Mouse (Mus musculus): ENCODE data around the gene Pkd1.

Pkd1 gene

DNA sequence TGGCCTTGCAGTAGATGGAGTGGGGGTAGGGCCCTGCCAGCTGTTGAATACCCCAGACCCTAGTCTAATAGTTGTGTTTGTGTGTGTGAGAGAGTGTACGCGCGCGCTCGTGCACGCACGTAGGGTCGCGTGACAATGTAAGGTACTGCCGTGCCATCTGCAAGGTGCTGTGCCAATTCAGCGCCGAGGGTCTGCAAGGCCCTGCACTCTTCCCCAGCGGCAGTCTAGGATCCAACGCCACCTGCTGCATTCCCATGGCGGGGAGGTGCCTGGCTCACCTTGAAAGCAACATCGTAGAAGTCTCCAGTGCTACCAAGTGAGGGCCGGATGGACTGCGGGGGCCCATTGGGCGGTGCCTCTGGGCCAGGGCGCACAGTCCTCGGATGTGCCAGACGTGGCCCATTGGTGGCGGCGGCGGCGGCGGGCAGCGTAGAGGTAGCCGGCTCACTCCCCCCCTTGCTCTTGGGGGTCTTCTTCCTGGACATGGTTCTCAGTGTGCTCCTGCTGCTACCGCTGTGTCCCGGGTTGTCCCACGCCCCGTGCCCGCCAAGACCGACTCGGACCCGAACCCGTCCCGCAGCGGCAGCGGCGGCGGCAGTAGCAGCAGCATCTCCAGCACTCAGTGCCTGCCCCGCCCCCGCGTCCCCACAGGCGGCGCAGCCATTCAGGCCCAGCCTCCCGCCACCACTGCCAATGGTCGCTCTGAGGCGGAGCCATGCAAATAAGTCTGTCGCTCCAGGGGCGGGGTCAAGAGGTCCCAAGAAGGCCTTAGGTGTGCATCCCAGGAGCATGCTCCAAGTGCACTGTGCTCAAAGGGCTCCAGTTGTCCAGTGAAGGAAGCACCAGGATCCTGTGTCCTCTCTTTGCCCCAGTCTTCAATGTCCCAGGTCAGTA lies 16.3 kb upstream of the Pkd1 start:
- DNase-seq: peak; percentile 86 to 88

DNA sequence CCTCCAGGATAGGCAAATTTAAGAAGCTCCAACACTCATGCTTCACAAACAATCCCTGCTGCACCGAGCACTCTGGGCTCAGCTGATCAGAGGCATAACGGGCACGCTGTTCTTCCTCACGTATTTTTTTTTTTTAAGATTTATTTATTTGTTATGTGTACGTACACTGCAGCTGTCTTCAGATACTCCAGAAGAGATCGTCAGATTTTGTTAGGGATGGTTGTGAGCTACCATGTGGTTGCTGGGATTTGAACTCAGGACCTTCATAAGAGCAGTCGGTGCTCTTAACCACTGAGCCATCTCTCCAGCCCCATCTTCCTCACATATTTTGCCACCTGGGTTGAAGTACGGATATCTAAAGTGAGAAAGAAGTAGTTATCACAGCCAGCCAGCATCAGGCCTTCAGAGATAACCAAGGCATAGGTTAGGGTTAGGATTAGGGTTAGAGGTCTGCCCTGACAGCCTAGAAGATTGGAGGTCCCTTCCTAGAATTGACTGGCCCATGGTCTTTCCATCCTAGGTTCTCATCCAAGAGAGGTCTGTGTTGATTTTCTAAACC lies 15.4 kb upstream of the Pkd1 start, which contains the start of gene Rab26:
Gene Rab26, minus strand, starts transcription at position 51 of the 559 bp plus-strand sequence.
- no peak for DNase-seq

DNA sequence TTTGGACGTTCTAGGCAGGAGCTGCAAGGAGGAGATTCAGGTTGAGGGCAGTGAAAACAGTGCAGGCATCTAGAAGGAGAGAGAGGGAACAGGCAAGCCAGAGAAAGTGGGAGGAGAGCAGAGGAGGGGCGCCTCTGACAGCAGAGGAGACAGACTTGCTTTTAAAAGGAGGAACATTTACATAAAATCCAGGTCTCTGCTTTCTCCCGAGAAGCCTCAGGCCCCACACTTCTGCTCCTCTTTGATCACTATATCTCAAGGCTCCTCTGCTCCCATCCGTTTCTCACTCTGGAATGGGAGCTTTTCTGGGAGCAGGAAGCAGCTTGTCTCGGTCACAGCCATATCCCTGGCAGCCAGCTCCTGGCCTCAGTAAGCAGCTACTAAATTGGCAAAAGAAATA lies 14.3 kb upstream of the Pkd1 start:
- DNase-seq: no peak

DNA sequence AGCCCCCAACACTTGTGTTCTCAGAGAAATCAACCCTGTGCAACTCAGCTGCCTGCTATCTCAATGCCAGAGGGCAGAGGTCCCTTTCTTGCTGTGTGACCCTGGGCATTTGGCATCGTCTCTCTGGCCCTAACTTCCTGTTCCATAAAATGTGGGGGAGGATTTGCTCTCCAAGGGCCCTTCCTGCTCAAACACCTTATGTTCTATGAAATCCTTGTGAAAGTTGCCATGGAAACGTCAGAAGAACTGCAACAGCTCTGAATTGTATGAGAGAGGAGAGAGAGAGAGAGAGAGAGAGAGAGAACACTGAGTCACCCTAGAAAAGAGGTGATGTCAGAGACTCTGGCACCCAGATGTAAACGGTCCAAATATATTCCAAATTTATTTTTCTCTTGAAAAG lies 12.1 kb upstream of the Pkd1 start:
- no peak for DNase-seq

DNA sequence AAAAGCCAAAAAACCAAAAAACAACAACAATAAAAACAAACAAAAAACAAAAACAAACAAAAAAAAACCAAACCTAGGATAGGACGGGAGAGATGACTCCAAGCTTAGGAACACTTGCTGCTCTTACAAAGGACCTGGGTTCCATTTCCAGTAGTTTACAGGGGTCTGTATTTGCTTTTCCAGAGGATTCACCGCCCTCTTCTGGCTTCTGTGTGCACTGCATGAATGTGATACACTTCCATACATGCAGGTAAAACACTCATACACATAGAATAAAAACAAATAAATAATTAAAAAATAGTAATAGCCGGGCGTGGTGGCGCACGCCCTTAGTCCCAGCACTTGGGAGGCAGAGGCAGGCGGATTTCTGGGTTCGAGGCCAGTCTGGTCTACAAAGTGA lies 10.7 kb upstream of the Pkd1 start:
- DNase-seq: peak; percentile 75 to 80

DNA sequence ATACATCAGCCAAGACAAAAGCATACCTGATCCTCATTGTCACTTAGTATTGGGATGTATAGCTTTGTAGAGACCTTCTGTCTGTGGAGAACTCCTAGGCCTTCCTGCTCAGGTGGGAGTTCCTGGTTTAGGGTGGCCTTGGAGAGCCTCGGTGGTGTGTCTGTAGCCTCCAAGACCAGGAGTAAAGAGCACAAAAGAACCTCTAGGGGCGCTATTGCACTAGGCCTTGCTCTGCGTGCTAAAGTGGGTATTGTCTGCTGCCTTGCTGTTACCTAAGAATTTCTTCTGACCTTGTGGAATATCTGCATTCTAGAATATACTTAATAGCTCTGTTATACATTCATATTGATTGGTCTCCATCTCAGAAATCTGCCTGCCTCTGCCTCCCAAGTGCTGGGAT lies 9.3 kb upstream of the Pkd1 start:
- peak; percentile 64 to 69 for DNase-seq

DNA sequence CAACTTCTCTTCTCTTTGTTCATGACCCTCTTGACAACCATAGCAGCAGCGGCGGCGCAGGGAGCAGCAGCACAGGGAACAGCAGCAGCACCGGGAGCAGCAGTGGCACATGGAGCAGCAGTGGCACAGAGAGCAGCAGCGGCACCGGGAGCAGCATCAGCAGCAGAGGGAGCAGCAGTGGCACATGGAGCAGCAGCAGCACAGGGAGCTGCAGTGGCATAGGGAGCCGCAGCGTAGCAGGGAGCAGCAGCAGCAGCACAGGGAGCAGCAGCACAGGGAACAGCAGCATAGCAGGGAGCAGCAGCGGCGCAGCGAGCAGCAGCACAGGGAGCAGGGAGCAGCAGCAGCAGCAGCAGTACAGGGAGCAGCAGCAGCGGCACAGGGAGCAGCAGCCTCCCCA lies 5.0 kb upstream of the Pkd1 start:
- no peak for DNase-seq

DNA sequence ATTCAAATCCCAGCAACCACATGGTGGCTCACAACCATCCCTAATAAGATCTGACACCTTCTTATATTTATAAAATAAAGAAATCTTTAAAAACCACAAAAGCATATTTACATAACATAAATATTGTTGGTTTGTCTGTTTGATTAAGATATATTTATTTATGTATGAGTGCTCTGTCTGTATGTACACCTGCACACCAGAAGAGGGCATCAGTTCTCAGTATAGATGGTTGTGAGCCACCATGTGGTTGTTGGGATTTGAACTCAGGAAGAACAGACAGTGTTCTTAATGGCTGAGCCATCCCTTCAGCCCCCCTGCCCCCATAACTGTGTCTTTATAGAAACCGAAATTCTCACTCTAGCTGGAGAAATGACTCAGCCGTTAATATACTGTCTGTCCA lies 4.4 kb upstream of the Pkd1 start:
- DNase-seq: no peak

DNA sequence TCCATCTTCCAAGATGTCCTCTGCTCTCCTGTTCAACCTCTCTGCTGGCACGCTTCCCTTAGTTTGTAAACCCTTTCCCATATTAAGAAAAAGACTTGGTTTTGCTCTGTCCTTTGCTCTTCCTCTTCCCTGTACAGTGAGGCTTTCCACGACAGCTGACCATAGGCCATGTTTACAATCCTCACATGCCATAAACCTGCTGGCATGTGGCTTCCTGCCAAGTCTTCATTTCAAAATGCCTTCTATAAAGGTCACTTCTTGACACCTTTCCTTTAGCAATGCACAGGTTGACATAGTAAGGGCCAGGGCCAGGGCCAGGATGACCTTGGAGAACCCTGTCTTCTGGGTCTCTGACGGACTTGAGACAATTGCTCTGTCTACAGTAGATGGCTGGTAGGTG lies 3.4 kb upstream of the Pkd1 start:
- DNase-seq: no peak

DNA sequence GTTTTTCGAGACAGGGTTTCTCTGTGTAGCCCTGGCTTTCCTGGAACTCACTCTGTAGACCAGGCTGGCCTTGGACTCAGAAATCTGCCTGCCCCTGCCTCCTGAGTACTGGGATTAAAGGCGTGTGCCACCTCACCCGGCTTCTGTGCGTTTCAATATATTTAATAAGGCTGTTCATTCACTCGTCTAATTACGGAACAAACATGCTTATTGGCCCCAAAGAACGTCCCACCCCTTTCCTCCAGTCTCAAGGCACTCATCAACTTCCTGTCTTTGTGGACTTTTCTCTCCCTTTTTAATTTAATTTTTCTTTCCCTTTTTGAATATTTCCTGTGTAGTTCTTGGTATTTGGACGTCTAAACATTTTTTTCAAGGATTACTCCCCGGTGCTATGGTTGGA lies 1.2 kb upstream of the Pkd1 start:
- DNase-seq: no peak

DNA sequence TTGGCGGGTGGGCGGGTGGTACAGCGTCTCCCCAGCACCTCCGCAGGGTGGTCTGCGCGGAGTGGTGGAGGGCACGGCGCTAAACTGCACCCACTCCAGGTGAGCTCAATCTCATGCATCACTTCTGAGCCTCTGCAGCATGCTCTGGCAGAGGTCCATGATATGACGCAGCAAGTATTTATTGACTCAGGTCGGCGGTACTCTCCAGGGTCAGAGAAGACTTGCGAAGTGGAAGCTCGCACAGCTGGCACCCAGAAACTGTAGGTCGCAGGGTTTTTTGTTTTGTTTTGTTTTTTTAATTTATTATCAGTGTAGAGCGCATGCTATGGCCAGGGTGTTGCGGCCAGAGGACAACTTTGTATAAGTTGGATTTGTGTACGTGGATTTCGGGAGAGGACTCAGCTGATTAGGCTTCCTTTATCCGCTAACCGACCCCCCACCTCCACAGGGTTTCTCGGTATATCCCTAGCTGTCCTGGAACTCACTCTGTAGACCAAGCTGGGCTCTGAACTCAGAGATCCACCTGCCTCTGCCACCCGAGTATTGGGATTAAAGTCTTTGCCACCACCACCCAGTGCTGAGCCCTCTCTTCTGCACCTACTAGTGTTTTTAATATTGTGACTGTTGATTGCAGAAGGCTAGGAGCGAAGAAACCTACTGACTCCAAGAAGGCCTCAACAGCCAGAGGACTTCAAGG lies 565 bp upstream of the Pkd1 start:
- peak; percentile 63 to 69 for DNase-seq

DNA sequence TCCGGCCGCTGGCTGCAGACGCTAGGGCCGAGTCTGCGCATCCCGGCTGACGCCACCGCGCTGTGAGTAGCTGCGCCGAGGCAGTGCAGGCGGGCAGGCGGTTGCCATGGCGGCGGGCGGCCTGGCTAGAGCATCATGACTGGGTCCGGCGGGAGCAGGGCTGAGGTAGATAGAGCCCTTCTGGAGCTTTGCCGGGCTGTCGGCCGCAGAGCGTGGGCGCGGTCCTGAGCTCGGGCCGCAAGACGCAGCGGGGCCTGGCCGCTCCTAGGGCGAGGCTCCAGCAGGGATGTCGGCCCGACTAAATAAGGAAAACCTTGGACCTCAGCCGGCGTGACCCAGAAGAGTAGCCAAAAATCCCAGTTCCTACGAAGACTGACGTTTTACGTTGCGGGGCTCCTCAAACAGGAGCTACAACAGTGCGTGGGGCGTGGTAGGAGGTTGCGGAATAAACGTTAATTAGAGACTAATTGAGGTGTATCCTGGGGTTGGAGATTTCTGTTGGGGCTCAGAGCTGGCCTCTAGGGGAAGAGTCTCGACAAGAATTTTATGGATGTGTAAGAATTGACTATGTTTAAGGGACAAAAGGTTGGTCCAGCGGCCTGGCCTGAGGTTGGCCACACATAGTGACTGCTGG lies 899 bp downstream of the Pkd1 start:
- peak; percentile 88 for DNase-seq

DNA sequence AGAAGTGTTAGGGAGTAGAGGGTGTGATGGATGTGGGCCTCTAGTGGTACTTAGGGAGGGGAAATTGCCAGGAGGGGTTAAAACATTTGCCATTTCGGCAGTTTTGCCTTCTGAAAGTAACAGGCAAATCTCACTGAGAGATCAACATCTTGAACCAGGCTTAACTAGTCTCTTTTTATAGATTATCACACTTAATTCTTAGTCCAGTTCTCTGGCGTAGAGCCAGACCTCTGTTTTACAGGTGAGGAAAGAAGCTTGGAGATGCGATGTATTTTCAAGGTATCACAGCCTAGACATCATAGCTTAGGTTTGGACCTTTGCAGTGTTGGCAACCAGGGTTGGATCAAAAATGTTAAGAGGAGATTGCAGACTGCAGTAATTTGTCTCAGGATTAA lies 1.4 kb downstream of the Pkd1 start:
- peak; percentile 38 for DNase-seq

DNA sequence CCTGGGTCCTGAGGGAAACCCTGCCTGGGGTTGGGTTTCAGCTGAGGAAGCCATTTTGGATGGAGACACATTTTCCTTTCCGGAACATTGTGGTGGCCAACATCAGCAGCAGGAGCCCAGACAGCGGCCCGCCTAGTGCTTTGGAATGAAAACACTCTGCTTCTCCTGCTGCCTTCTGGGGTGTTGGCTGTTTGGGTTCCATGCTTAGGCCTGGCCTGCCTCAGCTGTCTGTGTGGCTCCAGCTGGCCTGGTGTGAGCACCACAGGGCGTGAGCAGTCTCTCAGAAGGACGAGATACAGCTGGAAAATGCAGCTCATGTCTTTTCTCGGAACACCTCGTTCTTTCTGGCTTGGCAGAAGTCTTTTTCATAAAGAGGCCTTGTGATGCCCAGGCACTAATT lies 7.5 kb downstream of the Pkd1 start:
- no peak for DNase-seq

DNA sequence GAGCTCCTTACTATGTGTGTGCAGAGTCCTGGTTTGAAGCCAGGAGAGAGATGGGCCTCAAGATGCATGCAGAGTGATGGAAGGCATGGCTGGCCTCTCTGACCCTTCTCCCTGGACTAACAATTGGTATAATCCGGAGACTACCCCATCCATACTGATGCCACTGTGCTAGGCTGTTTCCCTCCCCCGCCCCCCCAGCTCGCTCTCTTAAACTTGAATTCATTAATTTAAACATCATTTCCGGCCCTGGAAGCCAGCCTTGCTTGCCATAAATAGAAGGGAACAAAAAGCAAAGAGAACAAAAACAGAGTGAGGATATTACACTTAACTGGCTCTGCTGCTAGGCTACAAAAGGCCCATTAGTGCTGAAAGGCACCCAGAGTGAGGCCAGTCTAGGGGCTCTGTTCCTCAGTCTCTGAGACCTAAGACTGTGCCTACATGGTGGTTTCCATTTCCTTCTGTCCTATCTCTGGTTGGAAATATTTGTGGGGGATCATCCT lies 9.0 kb downstream of the Pkd1 start:
- DNase-seq: no peak

DNA sequence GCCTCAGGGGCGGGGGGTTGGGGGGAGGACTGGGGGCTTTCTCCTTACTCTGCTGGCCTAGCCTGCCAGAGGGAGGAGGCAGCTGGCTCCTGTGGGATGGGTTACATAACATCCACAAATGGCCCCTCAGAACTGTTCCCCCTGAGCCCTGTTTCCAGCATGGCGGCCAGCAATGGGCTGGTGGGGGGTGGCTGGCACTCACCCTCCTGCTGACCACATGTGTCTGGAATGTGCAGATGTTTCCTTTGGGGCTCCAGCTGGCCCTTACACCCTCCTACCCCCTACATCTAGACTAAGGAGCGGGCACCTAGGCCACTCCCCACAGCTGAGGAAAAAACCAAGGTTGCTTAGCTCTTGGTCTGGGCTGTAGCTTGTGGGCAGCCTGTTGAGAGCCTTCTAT lies 9.5 kb downstream of the Pkd1 start:
- no peak for DNase-seq

DNA sequence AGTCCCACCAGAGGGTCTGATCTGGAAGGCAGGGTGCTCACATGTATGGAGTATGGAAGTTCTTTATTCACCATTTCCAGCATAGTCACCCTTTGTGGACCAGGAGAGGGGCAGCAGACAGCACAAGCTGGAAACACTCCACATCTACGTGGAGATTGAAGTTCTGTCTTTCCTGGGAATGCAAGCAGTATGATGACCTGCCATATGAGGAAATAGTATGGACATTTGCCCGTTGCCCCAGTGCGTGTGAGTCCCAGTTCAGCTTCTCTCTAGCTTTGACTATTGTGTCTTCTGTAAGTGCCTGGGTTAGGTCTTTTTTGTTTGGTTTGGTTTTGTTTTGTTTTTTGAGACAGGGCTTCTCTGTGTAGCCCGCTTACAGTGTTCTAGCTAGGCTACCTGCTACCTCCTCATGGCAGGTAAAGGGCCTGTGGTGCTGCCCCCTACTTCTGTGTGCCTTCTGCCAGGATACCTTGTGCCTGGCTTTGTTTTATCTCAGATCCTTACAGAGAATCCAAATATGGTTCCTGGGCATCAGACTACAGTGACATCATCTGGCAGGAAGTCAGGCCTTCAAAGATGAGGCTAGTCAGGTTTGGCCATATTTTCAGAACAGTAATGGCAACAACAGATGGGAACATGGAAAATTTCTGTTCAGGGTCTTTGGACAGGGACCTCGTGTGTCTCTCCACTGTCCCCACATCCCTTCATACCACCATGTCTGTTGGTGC lies 10.8 kb downstream of the Pkd1 start:
- peak; percentile 65 to 72 for DNase-seq

DNA sequence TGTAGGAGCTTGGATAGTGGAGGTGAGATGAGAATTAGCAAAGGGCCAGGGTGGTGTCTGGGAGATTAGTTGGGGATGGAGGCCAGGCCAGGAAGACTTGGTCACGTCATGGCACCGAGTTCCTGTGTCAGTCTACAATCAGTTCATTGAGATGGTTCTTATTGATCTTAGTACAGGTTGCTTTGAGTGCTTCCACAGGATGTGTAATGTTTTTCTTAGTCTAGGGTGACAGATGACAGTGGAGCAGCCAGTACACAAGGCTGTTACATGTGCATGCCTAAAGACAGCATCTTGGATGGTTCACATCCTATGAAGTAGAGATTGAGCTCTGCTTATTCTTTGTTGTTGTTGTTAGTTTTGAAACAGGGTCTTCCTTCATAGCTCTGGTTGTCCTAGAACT lies 12.0 kb downstream of the Pkd1 start:
- no peak for DNase-seq

DNA sequence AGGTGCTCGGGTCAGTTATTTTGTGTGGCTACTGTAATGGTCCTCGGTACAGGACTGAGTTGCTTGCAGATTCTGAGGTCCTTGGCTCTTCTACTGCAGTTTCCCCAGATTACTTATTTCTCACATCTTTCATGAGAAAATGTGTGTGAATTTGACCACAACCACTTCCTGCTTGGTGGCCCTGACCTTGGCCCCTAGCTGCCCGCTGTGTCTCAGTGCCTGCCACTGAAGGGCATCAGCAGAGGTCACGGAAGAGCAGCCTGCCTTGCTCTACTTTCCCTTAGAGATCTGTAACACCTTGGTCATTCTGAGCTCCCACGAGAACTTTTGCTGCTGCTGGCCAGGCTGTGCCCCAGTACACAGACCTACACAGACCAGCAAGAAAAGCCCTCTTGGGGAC lies 14.0 kb downstream of the Pkd1 start:
- DNase-seq: no peak

DNA sequence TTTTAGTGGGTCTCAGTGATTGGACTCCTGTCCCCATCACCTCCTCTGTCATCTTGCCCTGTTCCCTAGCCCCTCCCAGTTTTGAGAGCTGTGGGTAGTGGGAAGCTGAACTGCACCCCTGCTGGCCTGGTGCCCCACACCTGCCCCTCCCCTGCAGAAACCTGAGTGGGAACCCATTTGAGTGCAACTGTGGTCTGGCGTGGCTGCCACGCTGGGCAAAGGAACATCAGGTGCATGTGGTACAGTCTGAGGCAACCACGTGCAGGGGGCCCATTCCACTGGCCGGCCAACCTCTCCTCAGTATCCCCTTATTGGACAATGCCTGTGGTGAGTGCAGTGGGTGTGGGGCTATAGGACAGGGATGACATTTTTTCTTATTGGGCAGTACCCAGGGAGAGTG lies 14.8 kb downstream of the Pkd1 start:
- no peak for DNase-seq

DNA sequence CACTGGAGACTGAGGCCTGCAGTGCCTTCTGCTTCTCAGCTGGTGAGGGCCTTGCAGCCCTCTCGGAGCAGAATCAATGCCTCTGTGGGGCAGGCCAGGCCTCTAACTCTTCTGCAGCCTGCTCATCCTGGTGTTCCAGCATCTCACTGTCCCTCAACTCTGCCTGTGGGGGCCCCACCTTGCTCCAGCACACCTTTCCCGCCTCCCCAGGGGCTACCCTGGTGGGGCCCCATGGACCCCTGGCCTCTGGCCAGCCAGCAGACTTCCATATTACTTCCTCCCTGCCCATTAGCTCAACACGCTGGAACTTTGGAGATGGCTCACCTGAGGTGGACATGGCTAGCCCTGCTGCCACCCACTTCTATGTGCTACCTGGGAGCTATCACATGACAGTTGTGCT lies 15.5 kb downstream of the Pkd1 start:
- no peak for DNase-seq

DNA sequence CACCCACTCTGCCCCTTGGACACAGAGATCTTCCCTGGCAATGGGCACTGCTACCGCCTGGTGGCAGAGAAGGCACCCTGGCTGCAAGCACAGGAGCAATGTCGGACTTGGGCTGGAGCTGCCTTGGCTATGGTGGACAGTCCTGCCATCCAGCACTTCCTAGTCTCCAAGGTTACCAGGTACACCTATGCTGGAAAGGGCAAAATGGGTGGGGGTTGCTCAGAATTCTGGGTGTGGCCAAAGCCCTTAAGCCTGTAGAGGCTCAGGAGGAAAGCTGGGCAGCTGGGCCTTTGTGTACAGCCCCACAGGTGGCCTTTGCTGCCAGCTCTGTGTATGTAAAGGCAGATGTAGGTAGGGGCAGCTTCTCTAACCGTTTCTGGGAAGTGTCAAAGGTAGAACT lies 16.2 kb downstream of the Pkd1 start:
- DNase-seq: no peak
